Mouse (Mus musculus) gonadal fat pad, adult 2 months (tissue): ENCODE data around the gene Zscan4e. TPM values are rescaled to one million over a fixed set of nuclear protein-coding genes. Genes with fewer than 3 reads are reported as not detected.
"Not testable (repeated sequence)": the region's sequence is repeated elsewhere in the genome, so short reads cannot be mapped to it uniquely, and the experiment has no call there.

Source experiments
- DNase-seq: peaks from one replicate; pipeline ENCODE4 v3.0.0-alpha.2; 2012; ENCODE audit warnings: low read depth
- polyA plus RNA-seq: library from polyadenylated mRNA; depleted of rRNA; stranded (reverse); fragments of >200 nt; gene quantifications from 2 replicates; pipeline ENCODE4 v1.2.3, GENCODE M21; 2012; rRNA removed

Gene Zscan4e
- polyA plus RNA-seq: not detected in 2 replicates

DNA sequence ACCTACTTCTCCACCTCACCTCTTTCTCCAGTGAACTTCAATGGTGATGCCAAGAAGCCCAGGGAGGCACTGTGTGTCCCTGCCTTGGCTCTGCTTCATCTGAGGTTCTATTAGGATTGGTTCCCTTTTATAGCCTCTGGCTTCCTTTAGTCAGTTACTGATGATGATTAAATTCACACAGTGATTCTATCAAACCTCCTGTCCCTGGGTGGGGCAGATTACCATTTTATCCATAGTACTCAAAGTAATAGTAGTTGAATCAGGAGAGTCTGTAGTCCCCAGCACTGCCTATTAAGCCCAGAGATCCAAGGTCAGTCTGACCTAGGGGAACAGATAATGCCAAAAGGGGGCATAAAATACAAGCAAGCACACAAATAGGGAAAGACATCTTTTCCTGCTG is at the start of gene Zscan4e:
Gene Zscan4e (minus strand): TSS at position 101 of the 400 bp plus-strand sequence.
- not testable (repeated sequence) for DNase-seq

Other genes with a start within 250 kb of the Zscan4e start
- not detected in 2 replicates for gene Zscan4-ps1, start 241.0 kb downstream of the Zscan4e start, polyA plus RNA-seq
- gene Zscan4d, start 144.5 kb downstream of the Zscan4e start, polyA plus RNA-seq: not detected in 2 replicates
- not detected in 2 replicates for gene Zscan4f, start 87.2 kb upstream of the Zscan4e start, polyA plus RNA-seq
- not detected in 2 replicates for gene Zscan4-ps2, start 203.6 kb upstream of the Zscan4e start, polyA plus RNA-seq